Mouse (Mus musculus): ENCODE measurements around the gene Ankrd17.

DNA sequence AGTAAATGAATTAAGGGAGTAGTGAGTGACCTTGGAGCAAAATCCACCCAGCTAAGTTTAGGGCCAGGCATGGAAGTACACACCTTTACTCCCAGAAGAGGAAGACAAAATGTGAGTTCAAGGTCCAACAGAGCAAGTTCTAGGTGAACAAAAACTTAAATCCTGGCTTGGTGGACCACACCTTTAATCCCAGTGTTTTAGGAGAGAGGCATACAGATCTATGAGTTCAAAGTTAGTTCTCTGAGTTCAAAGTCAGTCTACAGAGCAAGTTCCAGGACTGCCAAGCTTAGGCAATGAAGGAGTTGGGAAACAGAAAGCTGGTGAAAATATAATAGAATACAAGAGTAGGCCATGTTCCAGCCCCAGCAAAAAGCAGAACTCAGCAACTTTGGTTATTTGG, 118.9 kb downstream of the Ankrd17 start:
- TF ChIP-seq CTCF (IDR thresholded peaks at IDR 0.05; ENCODE audit: borderline replicate concordance, control insufficient read depth, extremely low read depth, insufficient read depth, low read length, poor library complexity) (no peak), POLR2A (IDR thresholded peaks at IDR 0.05; ENCODE audit: control insufficient read depth, extremely low read depth, insufficient read depth, low read length, poor library complexity) (no peak)

All from thymus, adult 2 months (tissue).